Mouse (Mus musculus) thymus, adult 2 months (tissue): ENCODE results near the gene Accs. TPM values are rescaled to one million over a fixed set of nuclear protein-coding genes. Genes with fewer than 3 reads are reported as not detected.
A peak's percentile ranks its signal among the peaks of the same experiment; 100 is the strongest.

Experiments
- DNase-seq: peaks from one replicate; pipeline ENCODE4 v3.0.0; 2021
- H3K27ac ChIP-seq: fragments of 200-500 bp; 2 replicates; pipeline ENCODE4 v1.5.1; 2012; ENCODE audit warnings: low read length, control low read depth; ENCODE audit not compliant: control insufficient read depth, insufficient read depth
- H3K27me3 ChIP-seq: fragments of 200-500 bp; 2 replicates; pipeline ENCODE4 v1.6.1; 2012; ENCODE audit warnings: mild to moderate bottlenecking, low read length, moderate library complexity, mixed read lengths; ENCODE audit not compliant: control insufficient read depth, insufficient read depth
- H3K36me3 ChIP-seq: fragments of 200-500 bp; 2 replicates; pipeline ENCODE4 v1.6.1; 2012; ENCODE audit warnings: mild to moderate bottlenecking, low read length, moderate library complexity; ENCODE audit not compliant: control insufficient read depth, insufficient read depth
- H3K4me1 ChIP-seq: fragments of 200-500 bp; replicated peaks from 2 replicates; pipeline ENCODE4 v1.6.1; 2012; ENCODE audit warnings: low read length; ENCODE audit not compliant: control insufficient read depth, insufficient read depth
- H3K4me3 ChIP-seq: fragments of 200-500 bp; 2 replicates; pipeline ENCODE4 v1.5.1; 2012; ENCODE audit warnings: mild to moderate bottlenecking, low read length, control low read depth, moderate library complexity; ENCODE audit not compliant: control insufficient read depth, insufficient read depth
- CTCF ChIP-seq: fragments of 200-500 bp; IDR thresholded peaks from 2 replicates; pipeline ENCODE4 v1.5.1; 2012; ENCODE audit warnings: mild to moderate bottlenecking, control low read depth, low read length, moderate library complexity, borderline replicate concordance; ENCODE audit not compliant: control insufficient read depth, poor library complexity, insufficient read depth; ENCODE audit errors: extremely low read depth
- POLR2A ChIP-seq: fragments of 200-500 bp; IDR thresholded peaks from 2 replicates; pipeline ENCODE4 v1.6.1; 2012; ENCODE audit warnings: mild to moderate bottlenecking, low read length, control low read depth, moderate library complexity; ENCODE audit not compliant: control insufficient read depth, poor library complexity, insufficient read depth; ENCODE audit errors: extremely low read depth
- WGBS: fragments of 180-500 bp; shearing (Covaris S2); methylation state at CpG from one replicate; pipeline ENCODE4 v1.1.7; 2018; 5-methylcytosine and 5-hydroxymethylcytosine counted together
- polyA plus RNA-seq: library from polyadenylated mRNA; depleted of rRNA; stranded (reverse); fragments of >200 nt; gene quantifications from 2 replicates; pipeline ENCODE4 v1.2.3, GENCODE M21; 2012

The Accs gene
- polyA plus RNA-seq, 1 experiment: 30.3 TPM

DNA sequence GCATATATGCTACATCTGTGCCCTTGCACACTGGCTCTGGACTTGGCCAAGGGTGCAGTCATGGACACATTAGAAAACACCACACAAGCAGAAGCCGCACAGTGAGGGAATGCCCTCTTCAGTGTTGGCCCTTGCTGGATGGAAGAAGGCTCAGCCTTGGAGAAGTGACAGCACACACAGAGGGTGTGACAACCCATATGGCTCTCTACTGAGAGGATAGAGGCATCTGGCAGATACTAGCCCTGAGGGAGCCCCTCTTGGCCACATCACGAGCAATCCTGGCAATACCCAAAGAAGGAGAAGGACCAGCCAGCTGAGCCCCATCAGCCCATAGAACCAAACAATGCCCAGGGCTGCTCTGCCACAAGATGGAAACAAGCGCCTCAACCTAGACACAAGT, 24.9 kb upstream of the Accs start:
- Histone ChIP-seq H3K4me3 (no peak overlapping the region), H3K27ac (no peak overlapping the region), H3K4me1 (no peaks in the 10 kb centered on the region), H3K27me3 (no peaks in the 10 kb centered on the region), H3K36me3 (no peaks in the 10 kb centered on the region)
- WGBS: 99% methylated on average over 3 of the region's 3 CpGs
- DNase-seq: no peak
- TF ChIP-seq CTCF: no peak
- no peak for TF ChIP-seq POLR2A

- H3K4me1 ChIP-seq: no peaks in the 10 kb centered on the region
- WGBS: 37% methylated on average over 2 of the region's 2 CpGs
- no peak overlapping the region for H3K4me3 ChIP-seq
- no peak for DNase-seq
- no peaks in the 10 kb centered on the region for H3K27me3 ChIP-seq
- TF ChIP-seq POLR2A (no peak), CTCF (no peak)
- H3K36me3 ChIP-seq: no peaks in the 10 kb centered on the region
- H3K27ac ChIP-seq: no peak overlapping the region
These were observed 24.4 kb upstream of the Accs start for GRCm38 (mm10) chr2:93874227-93874514.

- Histone ChIP-seq H3K4me3 (no peak overlapping the region), H3K4me1 (no peaks in the 10 kb centered on the region), H3K36me3 (no peaks in the 10 kb centered on the region), H3K27me3 (no peaks in the 10 kb centered on the region), H3K27ac (no peak overlapping the region)
- WGBS: 38% methylated on average over 12 of the region's 12 CpGs
- TF ChIP-seq CTCF (no peak), POLR2A (no peak)
- DNase-seq: no peak
These were observed 23.9 kb upstream of the Accs start for GRCm38 (mm10) chr2:93873449-93874226.

- Histone ChIP-seq H3K36me3 (no peaks in the 10 kb centered on the region), H3K4me1 (no peaks in the 10 kb centered on the region), H3K4me3 (no peak overlapping the region), H3K27me3 (no peaks in the 10 kb centered on the region), H3K27ac (no peak overlapping the region)
- no peak for TF ChIP-seq CTCF
- TF ChIP-seq POLR2A: no peak
- no peak for DNase-seq
- 94% methylated on average over 7 of the region's 7 CpGs for WGBS
These were observed 22.5 kb upstream of the Accs start for GRCm38 (mm10) chr2:93872257-93872656.

DNA sequence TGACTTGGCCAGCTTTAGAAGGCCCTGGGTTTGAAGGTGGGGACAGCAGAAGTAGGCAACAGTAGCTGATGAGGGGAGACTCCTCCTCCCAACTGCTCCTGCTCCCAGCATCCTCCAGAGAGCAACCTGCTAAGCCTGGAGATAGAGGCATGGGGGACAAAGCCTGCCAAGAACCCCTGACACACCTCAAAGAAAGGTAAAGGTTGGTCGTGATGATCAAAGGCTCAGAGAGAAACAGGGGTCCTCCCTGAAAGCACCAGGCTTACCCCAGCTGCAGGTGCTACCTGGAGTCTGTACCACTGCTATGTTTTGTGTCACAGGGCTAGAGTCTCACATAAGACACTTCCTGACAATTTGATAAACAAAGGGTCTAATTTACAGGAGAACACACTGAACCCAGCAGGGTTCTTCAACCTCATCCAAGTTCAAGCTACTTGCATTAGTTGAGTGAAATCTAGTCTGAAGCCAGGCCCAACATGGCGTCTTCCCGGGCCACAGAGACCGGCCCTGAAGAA, 21.7 kb upstream of the Accs start:
- no peak for DNase-seq
- Histone ChIP-seq H3K4me1 (no peaks in the 10 kb centered on the region), H3K36me3 (no peaks in the 10 kb centered on the region), H3K4me3 (no peak overlapping the region), H3K27ac (no peak overlapping the region), H3K27me3 (no peaks in the 10 kb centered on the region)
- TF ChIP-seq CTCF: no peak
- TF ChIP-seq POLR2A: no peak
- 97% methylated on average over 4 of the region's 4 CpGs for WGBS

- WGBS: 50% methylated on average over 4 of the region's 4 CpGs
- H3K27ac ChIP-seq: no peak overlapping the region
- TF ChIP-seq CTCF: peak; percentile 21; the same call in 1 of the 2 replicates
- no peak for TF ChIP-seq POLR2A
- DNase-seq: peak; percentile 41
- H3K36me3 ChIP-seq: no peaks in the 10 kb centered on the region
- no peaks in the 10 kb centered on the region for H3K27me3 ChIP-seq
- no peak overlapping the region for H3K4me3 ChIP-seq
- no peaks in the 10 kb centered on the region for H3K4me1 ChIP-seq
These were observed 21.1 kb upstream of the Accs start for GRCm38 (mm10) chr2:93870842-93871241.
